Mouse (Mus musculus): ENCODE results near the gene Sfrp5. TPM values are rescaled to one million over a fixed set of nuclear protein-coding genes. Genes with fewer than 3 reads are reported as not detected.

Gene Sfrp5
- polyA plus RNA-seq, 1 experiment from 2014 or later: 4.1 TPM

Other genes with a start within 250 kb of the Sfrp5 start
- 29.0 and 35.1 TPM in 2 replicates for gene Mms19, start 221.1 kb downstream of the Sfrp5 start, polyA plus RNA-seq (2014; fragmentation: Nextera tagmentation; extraction: Ambion mirVana)
- 9.9 and 11.2 TPM in 2 replicates for gene Ubtd1, start 220.5 kb downstream of the Sfrp5 start, polyA plus RNA-seq (2014; fragmentation: Nextera tagmentation; extraction: Ambion mirVana)
- 0.45 and 0.48 TPM in 2 replicates for gene Ankrd2, start 166.3 kb downstream of the Sfrp5 start, polyA plus RNA-seq (2014; fragmentation: Nextera tagmentation; extraction: Ambion mirVana)
- 0.49 and 1.4 TPM in 2 replicates for gene Hoga1, start 156.6 kb downstream of the Sfrp5 start, polyA plus RNA-seq (2014; fragmentation: Nextera tagmentation; extraction: Ambion mirVana)
- gene 4933411K16Rik, start 150.0 kb downstream of the Sfrp5 start, polyA plus RNA-seq (2014; fragmentation: Nextera tagmentation; extraction: Ambion mirVana): not detected in 2 replicates
- gene Morn4, start 115.9 kb downstream of the Sfrp5 start, polyA plus RNA-seq (2014; fragmentation: Nextera tagmentation; extraction: Ambion mirVana): 72.0 and 78.9 TPM in 2 replicates
- 28.9 and 29.6 TPM in 2 replicates for gene Pi4k2a, start 111.8 kb downstream of the Sfrp5 start, polyA plus RNA-seq (2014; fragmentation: Nextera tagmentation; extraction: Ambion mirVana)
- gene Avpi1, start 73.2 kb downstream of the Sfrp5 start, polyA plus RNA-seq (2014; fragmentation: Nextera tagmentation; extraction: Ambion mirVana): 13.0 and 13.6 TPM in 2 replicates
- gene Marveld1, start 54.9 kb downstream of the Sfrp5 start, polyA plus RNA-seq (2014; fragmentation: Nextera tagmentation; extraction: Ambion mirVana): 9.2 and 10.1 TPM in 2 replicates
- gene Zfyve27, start 38.3 kb downstream of the Sfrp5 start, polyA plus RNA-seq (2014; fragmentation: Nextera tagmentation; extraction: Ambion mirVana): 21.1 and 23.7 TPM in 2 replicates
- gene Golga7b, start 45.3 kb upstream of the Sfrp5 start, polyA plus RNA-seq (2014; fragmentation: Nextera tagmentation; extraction: Ambion mirVana): 5.5 and 6.1 TPM in 2 replicates
- gene Crtac1, start 229.5 kb upstream of the Sfrp5 start, polyA plus RNA-seq (2014; fragmentation: Nextera tagmentation; extraction: Ambion mirVana): 35.0 and 35.5 TPM in 2 replicates

All from neural tube, embryonic 11.5 days (tissue).